Mouse (Mus musculus) kidney, postnatal 10 days (tissue): ENCODE measurements around the gene Gna13.
"Not testable (repeated sequence)": the region's sequence is repeated elsewhere in the genome, so short reads cannot be mapped to it uniquely, and the experiment has no call there.

ENCODE experiments used
- DNase-seq: peaks from one replicate; pipeline ENCODE4 v3.0.0; 2021; ENCODE audit warnings: mixed read lengths

Gna13 gene

GRCm38 (mm10) chr11:109362463-109363190, at the start of gene Gna13:
Gene Gna13 (plus strand): TSS chr11:109362831.
- DNase-seq: peak; percentile 96

- peak; percentile 79 for DNase-seq
These were observed 45.7 kb upstream of the Gna13 start for GRCm38 (mm10) chr11:109316921-109317320.

DNA sequence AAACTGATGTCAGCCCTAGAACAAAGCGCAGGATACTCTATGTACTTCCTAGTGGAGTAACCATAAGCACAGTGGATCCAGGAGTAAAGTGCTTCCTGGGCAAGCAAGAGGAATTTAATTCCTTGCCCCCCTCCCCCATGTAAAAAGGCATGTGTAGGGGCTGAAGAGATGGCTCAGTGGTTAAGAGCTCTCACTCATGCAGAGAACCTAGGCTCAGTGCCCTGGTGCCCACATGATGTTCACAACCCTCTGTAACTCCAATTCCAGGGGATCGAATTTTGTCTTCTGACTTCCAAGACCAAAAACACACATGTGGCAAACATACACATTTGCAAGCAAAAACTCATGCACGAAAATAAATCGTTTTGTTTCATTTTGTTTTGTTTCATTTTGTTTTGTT, 43.2 kb upstream of the Gna13 start:
- DNase-seq: no peak

GRCm38 (mm10) chr11:109319946-109320345, 42.7 kb upstream of the Gna13 start:
- no peak for DNase-seq

GRCm38 (mm10) chr11:109320361-109320933, 42.2 kb upstream of the Gna13 start:
- DNase-seq: no peak

DNA sequence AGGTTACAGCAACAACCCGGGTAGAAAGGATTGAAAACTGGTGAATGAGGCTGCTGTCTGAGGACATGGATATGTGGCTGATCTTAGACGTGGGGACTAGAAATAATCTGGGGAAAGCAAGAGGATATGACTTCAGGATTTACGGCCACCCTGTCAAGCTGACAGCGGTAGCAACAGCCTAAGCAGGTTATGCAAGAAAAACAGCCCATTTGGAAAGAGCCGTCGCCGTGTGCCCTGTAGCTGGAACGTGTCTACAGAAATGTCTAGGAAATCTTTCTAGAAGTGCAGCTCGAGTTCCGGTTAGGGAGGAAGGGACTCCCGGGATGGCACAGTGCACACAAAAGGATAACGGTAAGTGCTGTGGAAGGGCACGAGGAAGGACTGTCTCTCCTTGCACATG, 36.4 kb upstream of the Gna13 start:
- no peak for DNase-seq

DNA sequence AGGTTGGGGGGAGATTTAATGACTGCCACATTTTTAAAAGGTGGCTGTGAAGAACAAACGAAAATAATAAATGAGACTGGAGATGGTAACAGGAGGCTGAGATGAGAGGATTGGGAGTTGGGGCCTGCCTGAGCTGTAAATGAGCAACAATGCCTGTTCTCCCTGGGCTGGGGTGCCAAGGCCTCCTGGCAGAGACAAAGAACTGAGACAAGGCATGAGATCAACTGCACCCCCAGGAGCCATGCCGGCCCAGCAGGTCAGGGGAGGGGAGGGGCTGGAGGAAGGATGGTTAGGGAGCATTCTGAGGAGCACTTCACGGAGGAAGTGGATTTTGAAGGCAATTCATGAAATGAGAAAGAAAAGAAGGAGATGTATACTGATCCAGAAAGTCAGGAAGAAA, 35.2 kb upstream of the Gna13 start:
- no peak for DNase-seq

DNA sequence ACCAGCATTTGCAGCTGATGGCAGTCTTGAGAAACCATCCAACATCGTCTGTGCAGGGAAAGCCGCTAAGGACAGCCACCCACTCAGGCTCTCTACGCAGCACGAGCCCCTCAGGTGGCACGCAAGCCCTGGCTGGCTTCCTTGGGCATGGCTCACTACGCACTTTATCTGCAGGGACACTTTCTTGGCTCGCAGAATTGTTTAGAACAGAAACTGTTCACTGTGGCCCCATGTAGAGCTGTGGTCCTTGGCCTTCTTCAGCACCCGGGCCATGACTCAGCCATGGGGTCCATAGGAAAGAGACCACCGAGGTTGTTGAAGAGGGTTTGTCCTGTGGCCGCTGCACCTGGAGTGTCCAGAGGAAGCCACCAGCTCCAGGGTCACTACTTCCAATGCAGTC, 34.7 kb upstream of the Gna13 start:
- DNase-seq: no peak

GRCm38 (mm10) chr11:109329331-109329730, 33.3 kb upstream of the Gna13 start:
- DNase-seq: peak; percentile 32

DNA sequence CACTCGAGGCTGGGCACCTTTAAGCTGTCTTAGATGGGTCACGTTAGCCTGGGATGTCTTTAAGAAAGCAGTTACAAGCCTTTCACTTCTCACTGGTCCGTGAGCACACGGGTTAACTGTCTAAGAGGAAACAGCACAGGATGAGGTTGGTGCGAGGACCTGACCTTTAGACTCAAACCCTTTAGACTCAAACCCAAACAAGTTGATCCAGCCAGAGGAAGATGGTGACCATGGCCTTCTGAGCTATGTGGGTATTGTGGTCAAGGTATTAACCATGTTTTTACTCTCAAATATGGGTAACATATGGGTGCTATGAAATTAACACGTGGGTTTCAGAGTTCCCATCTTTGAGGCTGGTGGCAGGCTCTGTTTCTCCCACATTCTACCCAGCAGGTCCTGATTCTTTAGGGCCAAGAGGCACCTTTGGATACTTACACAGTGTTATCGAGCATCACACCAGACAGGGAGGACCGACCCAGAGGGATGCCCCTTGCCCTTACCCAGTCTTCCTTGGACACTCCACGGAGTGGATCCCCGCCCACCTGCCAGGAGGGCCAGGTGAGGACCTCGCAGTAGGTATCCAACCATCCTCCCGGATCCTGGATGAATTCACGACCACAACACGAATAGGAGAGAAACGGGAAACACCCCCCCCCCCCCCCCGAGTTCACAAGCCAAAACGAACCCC, 31.8 kb upstream of the Gna13 start:
- DNase-seq: no peak

DNA sequence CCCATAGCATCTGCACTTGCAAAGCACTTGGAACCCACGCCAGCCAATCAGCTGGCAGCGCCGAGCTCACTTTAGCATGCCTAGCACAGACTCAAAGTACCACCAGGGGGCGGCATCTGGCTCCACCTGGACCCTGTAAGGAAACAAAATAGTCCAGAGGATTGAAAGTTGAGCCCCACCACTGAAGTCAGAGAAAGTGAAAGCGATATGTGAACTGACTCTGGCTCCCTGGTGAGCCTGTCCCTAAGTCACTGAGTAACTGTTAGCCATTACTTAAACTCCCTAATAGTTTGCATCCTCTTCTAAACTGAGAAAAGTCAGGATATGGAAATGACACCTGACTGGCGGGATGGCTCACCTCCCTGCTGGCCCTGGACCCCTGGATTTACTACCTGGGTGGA, 31.2 kb upstream of the Gna13 start:
- peak; percentile 98 for DNase-seq

DNA sequence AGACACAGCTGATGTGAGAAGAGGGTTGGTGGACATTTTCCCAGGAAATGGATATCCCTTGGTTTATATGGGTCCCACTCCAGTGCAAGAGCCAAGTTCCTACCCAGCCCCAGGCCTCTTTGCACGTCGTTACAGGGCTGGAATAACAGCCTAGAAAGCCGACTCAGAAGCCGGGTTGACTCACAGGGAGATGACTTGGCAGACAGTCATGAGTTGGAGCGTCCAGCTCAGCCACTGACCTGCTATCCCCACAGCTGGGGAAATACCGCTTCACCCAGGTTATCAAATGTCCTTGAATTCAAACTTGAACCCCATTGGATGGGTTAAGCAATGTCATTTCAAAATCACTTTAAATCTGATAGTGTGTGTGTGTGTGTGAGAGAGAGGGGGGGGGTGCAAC, 29.9 kb upstream of the Gna13 start:
- DNase-seq: no peak

- DNase-seq: no peak
These were observed 27.9 kb upstream of the Gna13 start for GRCm38 (mm10) chr11:109334773-109335172.

- DNase-seq: no peak
These were observed 26.7 kb upstream of the Gna13 start for GRCm38 (mm10) chr11:109335890-109336289.

DNA sequence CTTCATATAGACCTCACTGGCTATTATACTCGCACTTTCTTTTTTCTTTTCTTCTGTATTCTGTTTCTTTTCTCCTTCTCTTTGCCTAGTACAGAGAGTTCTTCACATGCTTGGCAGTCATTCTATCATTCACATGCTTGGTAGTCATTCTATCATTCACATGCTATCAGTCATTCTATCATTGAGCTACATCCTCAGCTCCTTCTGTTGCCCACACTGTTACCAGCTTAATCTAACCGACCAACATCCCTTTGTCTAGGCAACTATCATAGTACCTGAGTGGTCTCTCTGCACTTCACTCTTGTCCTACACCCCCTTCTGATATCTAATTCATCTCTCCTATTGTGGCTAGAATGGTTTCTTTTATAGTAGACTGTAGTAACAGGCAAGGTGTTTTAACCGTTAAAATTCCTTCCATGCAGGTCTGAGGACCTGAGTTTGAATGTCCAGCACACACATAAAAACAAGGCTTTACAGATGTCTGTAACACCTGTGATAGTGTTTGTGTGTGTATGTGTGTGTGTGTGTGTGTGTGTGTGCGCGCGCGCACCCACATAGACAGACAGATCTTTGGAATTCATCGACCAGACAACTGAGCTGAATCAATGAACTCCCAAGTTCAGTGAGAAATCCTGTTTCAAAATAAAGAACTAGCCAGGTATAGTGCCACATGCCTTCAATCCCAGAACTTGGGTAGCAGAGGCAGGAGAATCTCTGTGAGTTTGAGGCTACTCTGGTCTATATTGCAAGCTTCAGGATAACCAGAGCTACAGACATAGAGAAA, 23.3 kb upstream of the Gna13 start:
- DNase-seq: no peak

DNA sequence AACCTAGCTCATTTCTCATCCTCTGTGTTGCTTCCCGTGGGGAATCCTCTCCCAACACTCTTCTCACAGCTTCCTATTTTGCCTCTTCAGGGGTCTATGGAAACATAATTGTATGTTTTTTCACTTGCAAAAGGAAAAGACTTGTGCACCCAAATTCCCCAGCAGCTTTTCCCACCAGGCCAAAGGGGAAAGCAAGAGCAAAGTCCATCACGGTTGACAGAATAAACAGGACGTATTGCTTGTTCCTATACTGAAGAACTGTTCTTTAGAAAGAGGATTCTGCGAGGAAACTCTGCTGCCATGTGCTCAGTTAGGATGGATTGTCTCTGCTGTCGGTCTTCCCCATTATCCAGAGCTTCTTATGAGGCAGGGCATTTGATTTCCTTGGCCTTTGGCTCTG, 22.1 kb upstream of the Gna13 start:
- DNase-seq: no peak

DNA sequence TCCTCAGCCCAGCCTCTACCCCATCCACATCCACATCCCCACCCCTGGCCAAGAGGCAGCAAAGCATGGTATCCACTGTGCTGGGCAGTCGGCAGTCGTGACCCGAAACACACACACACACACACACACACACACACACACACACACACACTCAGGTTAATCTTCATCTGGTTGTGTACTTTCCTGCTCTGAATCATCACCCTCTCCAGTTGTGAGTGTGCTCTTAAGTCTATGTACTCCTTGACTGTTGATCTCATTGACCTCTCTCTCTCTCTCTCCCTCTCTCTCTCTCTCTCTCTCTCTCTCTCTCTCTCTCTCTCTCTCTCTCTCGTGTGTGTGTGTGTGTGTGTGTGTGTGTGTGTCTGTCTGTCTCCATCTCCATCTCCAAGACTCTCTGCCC, 20.0 kb upstream of the Gna13 start:
- not testable (repeated sequence) for DNase-seq

DNA sequence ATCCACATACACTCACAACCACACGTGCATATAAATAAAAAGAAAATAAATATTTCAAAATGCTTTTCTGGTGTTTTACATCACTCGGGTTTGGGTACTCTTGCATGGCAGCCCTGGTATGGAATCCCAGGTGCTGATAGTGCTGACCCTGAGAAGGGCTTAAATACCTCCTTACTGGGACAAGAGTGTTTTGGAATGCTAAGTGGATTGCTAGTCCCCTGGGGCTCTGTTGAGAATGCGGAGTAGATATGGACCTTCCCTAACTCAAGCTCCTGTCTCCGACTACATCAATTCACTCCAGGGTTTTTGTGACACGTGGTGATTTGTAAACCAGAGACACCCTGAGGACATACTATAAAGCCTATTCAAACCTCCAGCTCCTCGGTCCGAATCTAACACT, 19.1 kb upstream of the Gna13 start:
- no peak for DNase-seq

DNA sequence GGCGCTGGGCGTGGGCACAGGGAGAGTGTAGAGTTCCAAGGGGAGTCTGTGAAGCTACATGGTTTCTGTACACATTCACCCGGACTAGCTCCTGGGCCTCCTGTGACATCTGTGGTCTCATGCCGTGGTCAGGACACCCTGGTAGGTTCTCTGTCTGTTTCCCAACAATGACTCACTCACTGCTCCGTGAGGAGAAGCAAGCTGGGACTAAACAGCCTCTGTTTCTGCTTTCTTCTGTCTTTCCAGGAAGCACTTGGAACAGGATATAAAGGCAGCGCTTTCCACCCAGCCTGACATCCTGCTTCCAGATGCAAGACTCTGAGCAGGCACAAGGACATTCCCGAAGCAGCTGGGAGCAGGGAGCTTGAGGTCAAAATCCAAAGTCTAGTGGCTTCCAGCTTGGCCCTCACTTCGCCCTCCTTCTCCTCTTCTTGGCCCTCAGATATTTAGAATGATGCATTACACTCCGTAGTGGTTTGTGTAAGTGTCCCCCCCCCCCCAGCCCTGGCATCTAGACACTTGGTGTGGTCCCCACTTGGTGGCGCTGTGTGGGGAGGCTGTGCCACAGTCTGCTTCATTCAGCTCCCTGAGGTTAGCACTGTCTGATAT, 18.5 kb upstream of the Gna13 start:
- DNase-seq: peak; percentile 78

GRCm38 (mm10) chr11:109347242-109347959, 15.2 kb upstream of the Gna13 start:
- peak; percentile 92 for DNase-seq

- no peak for DNase-seq
These were observed 14.2 kb upstream of the Gna13 start for GRCm38 (mm10) chr11:109348408-109348807.

- peak; percentile 52 for DNase-seq
These were observed 12.8 kb upstream of the Gna13 start for GRCm38 (mm10) chr11:109349652-109350316.
